Mouse (Mus musculus): Measurements from ENCODE around the gene Gm45015. TPM values are rescaled to one million over a fixed set of nuclear protein-coding genes. Genes with fewer than 3 reads are reported as not detected.

Gene Gm45015
- total RNA-seq (2012; rRNA removed): not detected in 2 replicates
- not detected in 2 replicates for total RNA-seq (2014; rRNA removed)
- not detected in 2 replicates for polyA plus RNA-seq (2012; ENCODE audit: insufficient read length, low read depth)

GRCm38 (mm10) chrX:73336740-73337139 is at the start of gene Gm45015:
Gm45015 (minus strand) TSS chrX:73336840.
- Histone ChIP-seq H3K27ac (ENCODE audit: insufficient read depth, low read depth) (no peak within 1 kb of the TSS), H3K9me3 (replicated peaks; ENCODE audit: low read length) (no peaks in the 10 kb centered on the region), H3K4me1 (ENCODE audit: control insufficient read depth in 1 of 2, insufficient read depth in 2 of 2) (no peaks in the 10 kb centered on the region), H3K27me3 (replicated peaks) (no peaks in the 10 kb centered on the region), H3K4me3 (replicated peaks in 1 of 3; ENCODE audit: low read depth in 2 of 3, low read length in 2 of 3, poor library complexity in 1 of 3) (no peak within 1 kb of the TSS), H3K36me3 (replicated peaks in 1 of 2; ENCODE audit: control insufficient read depth in 1 of 2, insufficient read depth in 1 of 2, low read length in 1 of 2) (no peaks in the 10 kb centered on the region), H3K9ac (ENCODE audit: insufficient read depth, low read depth) (no peak within 1 kb of the TSS), H3K79me2 (replicated peaks; ENCODE audit: control insufficient read depth, extremely low read depth, insufficient read depth, poor library complexity, severe bottlenecking) (no peaks in the 10 kb centered on the region), H3K4me2 (ENCODE audit: insufficient read depth, low read depth, poor library complexity, severe bottlenecking) (no peak within 1 kb of the TSS)
- no peak for DNase-seq (ENCODE audit: extremely low read depth)
- dilution Hi-C loops (cut with MboI; ENCODE audit: extremely low pct_ligation_motif_present, extremely low pct_unique_long_range_greater_than_20kb, low sequenced_read_pairs): no loop called here
- TF ChIP-seq MAX (IDR thresholded peaks at IDR 0.05; ENCODE audit: low read length): no peak
- no peak for TF ChIP-seq MAZ (IDR thresholded peaks at IDR 0.05; ENCODE audit: low read depth, low read length)
- no peak for TF ChIP-seq ZNF384 (IDR thresholded peaks at IDR 0.05; ENCODE audit: low read depth, low read length)
- TF ChIP-seq ETS1 (conservative IDR thresholded peaks at IDR 0.05; ENCODE audit: low read depth, low read length): no peak
- no peak for TF ChIP-seq NRF1 (IDR thresholded peaks at IDR 0.05; ENCODE audit: low read depth, low read length)
- TF ChIP-seq SMC3 (IDR thresholded peaks at IDR 0.05; ENCODE audit: low read depth, low read length): no peak
- TF ChIP-seq USF2 (conservative IDR thresholded peaks at IDR 0.05; ENCODE audit: low read depth, low read length): no peak
- TF ChIP-seq GABPA (IDR thresholded peaks at IDR 0.05; ENCODE audit: insufficient replicate concordance, low read depth, low read length): no peak
- TF ChIP-seq ZC3H11A (IDR thresholded peaks at IDR 0.05; ENCODE audit: low read depth, low read length): no peak
- TF ChIP-seq HCFC1 (IDR thresholded peaks at IDR 0.05; ENCODE audit: low read depth, low read length): no peak
- TF ChIP-seq RCOR1 (conservative IDR thresholded peaks at IDR 0.05; ENCODE audit: low read depth, low read length): no peak
- TF ChIP-seq E2F4 (IDR thresholded peaks at IDR 0.05; ENCODE audit: insufficient replicate concordance, low read depth, low read length): no peak
- TF ChIP-seq JUND (conservative IDR thresholded peaks at IDR 0.05; ENCODE audit: low read depth, low read length): no peak
- no peak for TF ChIP-seq MXI1 (IDR thresholded peaks at IDR 0.05; ENCODE audit: low read depth, low read length)
- TF ChIP-seq EP300 (IDR thresholded peaks at IDR 0.05; ENCODE audit: low read length): no peak
- no peak for TF ChIP-seq USF1 (IDR thresholded peaks at IDR 0.05; ENCODE audit: low read depth, low read length)
- in situ Hi-C loops (cut with MboI; ENCODE audit: low pct_ligation_motif_present, low pct_unique_long_range_greater_than_20kb, low sequenced_read_pairs): no loop called here

DNA sequence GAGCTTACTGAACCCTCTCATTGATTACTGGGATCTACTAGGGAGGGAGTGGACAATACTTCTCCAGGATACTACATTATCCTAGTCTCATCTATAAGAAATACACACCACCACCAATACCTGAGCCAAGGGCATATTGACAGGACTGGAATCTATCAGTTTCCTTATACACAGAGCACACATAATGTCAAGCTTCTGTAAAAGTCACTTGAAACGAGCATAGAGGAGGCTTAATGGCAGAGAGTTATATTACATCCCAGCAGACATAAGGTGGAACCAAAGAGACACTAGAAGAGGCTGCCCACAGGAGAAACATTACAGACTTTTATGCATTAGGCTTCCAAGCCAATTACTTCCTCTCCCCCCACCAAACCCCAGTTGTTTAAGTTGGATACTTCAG is 48.3 kb upstream of the Gm45015 start:
- no peak overlapping the region for H3K27ac ChIP-seq (ENCODE audit: insufficient read depth, low read depth)
- H3K9me3 ChIP-seq (replicated peaks; ENCODE audit: low read length): no peaks in the 10 kb centered on the region
- H3K9ac ChIP-seq (ENCODE audit: insufficient read depth, low read depth): no peak overlapping the region
- no peak for DNase-seq (ENCODE audit: extremely low read depth)
- dilution Hi-C loops (cut with MboI; ENCODE audit: extremely low pct_ligation_motif_present, extremely low pct_unique_long_range_greater_than_20kb, low sequenced_read_pairs) (no loop called here), in situ Hi-C loops (cut with MboI; ENCODE audit: low pct_ligation_motif_present, low pct_unique_long_range_greater_than_20kb, low sequenced_read_pairs) (no loop called here)
- H3K4me2 ChIP-seq (ENCODE audit: insufficient read depth, low read depth, poor library complexity, severe bottlenecking): no peak overlapping the region
- no peak for TF ChIP-seq USF2 (conservative IDR thresholded peaks at IDR 0.05; ENCODE audit: low read depth, low read length)
- no peak for TF ChIP-seq UBTF (IDR thresholded peaks at IDR 0.05; ENCODE audit: low read depth, low read length)
- no peak for TF ChIP-seq MEF2A (IDR thresholded peaks at IDR 0.05; ENCODE audit: borderline replicate concordance, low read depth, low read length)
- TF ChIP-seq CTCF (conservative IDR thresholded peaks at IDR 0.05 in 1 of 2, IDR thresholded peaks at IDR 0.05 in 1 of 2; ENCODE audit: low read depth in 2 of 2, low read length in 2 of 2): no peak
- TF ChIP-seq ZNF384 (IDR thresholded peaks at IDR 0.05; ENCODE audit: low read depth, low read length): no peak
- no peak for TF ChIP-seq POLR2AphosphoS2 (IDR thresholded peaks at IDR 0.05; ENCODE audit: low read depth, low read length)
- no peak for TF ChIP-seq E2F4 (IDR thresholded peaks at IDR 0.05; ENCODE audit: insufficient replicate concordance, low read depth, low read length)
- TF ChIP-seq CHD1 (IDR thresholded peaks at IDR 0.05; ENCODE audit: low read depth, low read length): no peak
- TF ChIP-seq JUND (conservative IDR thresholded peaks at IDR 0.05; ENCODE audit: low read depth, low read length): no peak
- no peak for TF ChIP-seq ZMIZ1 (IDR thresholded peaks at IDR 0.05; ENCODE audit: low read depth, low read length)
- no peak for TF ChIP-seq MAFK (IDR thresholded peaks at IDR 0.05; ENCODE audit: insufficient replicate concordance, low read length)
- H3K4me3 ChIP-seq (replicated peaks in 1 of 3; ENCODE audit: low read depth in 2 of 3, low read length in 2 of 3, poor library complexity in 1 of 3): no peak overlapping the region
- no peaks in the 10 kb centered on the region for H3K36me3 ChIP-seq (replicated peaks in 1 of 2; ENCODE audit: control insufficient read depth in 1 of 2, insufficient read depth in 1 of 2, low read length in 1 of 2)
- no peaks in the 10 kb centered on the region for H3K4me1 ChIP-seq (ENCODE audit: control insufficient read depth in 1 of 2, insufficient read depth in 2 of 2)
- no peaks in the 10 kb centered on the region for H3K79me2 ChIP-seq (replicated peaks; ENCODE audit: control insufficient read depth, extremely low read depth, insufficient read depth, poor library complexity, severe bottlenecking)
- H3K27me3 ChIP-seq (replicated peaks): no peaks in the 10 kb centered on the region

All from CH12.LX (cell line).